Mouse (Mus musculus): Measurements from ENCODE around the gene Atp9a. TPM values are rescaled to one million over a fixed set of nuclear protein-coding genes. Genes with fewer than 3 reads are reported as not detected.
"Not testable (repeated sequence)": the region's sequence is repeated elsewhere in the genome, so short reads cannot be mapped to it uniquely, and the experiment has no call there.

Gene Atp9a
- polyA plus RNA-seq, 1 experiment: 1.2 TPM

DNA sequence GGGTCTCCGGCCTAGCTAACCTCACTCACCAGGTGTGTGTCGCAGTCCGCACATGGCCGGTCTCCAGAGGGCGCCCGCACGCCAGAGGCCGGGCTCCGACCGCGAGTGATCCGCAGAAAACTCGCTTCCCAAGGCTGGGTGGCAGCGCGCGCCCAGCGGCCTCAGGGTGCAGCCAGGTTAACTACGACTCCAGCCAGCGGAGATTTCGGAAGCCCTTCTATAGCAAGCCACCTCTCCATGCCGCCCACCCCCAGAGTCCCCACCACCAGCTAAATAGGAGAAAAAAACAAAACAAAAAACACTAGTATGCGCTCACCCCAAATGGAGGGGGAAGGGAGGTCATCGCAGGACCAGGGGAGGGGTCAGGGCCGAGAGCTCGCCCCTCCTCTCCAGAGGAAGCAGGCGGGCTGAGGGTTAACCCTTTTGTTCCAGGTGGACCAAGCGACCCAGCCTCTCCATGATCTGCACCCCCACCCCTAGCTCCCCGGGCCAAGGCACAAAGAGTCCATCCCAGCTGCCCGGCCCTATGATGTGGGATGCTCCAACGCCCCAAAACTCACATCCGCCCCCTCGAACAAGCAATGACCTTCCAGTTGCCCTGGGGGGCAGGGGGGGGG, 23.0 kb upstream of the Atp9a start:
- Histone ChIP-seq H3ac (ENCODE audit: control insufficient read depth, insufficient read length, low read depth) (no peak overlapping the region), H3K79me3 (ENCODE audit: low read depth) (no peaks in the 10 kb centered on the region), H3K4me3 (ENCODE audit: insufficient read depth, poor library complexity, severe bottlenecking) (no peak overlapping the region), H3K27me3 (ENCODE audit: control insufficient read depth, insufficient read depth, insufficient read length) (peaks cover 74% of the 10 kb centered on the region), H3K79me2 (ENCODE audit: control insufficient read depth, insufficient read depth) (no peaks in the 10 kb centered on the region), H3K36me3 (ENCODE audit: control insufficient read depth, insufficient read depth) (no peaks in the 10 kb centered on the region)
- TF ChIP-seq MAX (IDR thresholded peaks at IDR 0.05) (no peak), FOSL1 (IDR thresholded peaks at IDR 0.05; ENCODE audit: insufficient read depth, low read length, poor library complexity, severe bottlenecking) (no peak), USF1 (IDR thresholded peaks at IDR 0.05; ENCODE audit: low read depth) (no peak), CEBPB (IDR thresholded peaks at IDR 0.05; ENCODE audit: low read depth) (no peak), MYOG (IDR thresholded peaks at IDR 0.05; ENCODE audit: control insufficient read depth, extremely low read depth, insufficient read length) (no peak), MYOD1 (IDR thresholded peaks at IDR 0.05; ENCODE audit: control insufficient read depth, insufficient read length, low read depth) (no peak), CTCF (IDR thresholded peaks at IDR 0.05; ENCODE audit: control insufficient read depth, insufficient read depth, insufficient read length) (no peak)

DNA sequence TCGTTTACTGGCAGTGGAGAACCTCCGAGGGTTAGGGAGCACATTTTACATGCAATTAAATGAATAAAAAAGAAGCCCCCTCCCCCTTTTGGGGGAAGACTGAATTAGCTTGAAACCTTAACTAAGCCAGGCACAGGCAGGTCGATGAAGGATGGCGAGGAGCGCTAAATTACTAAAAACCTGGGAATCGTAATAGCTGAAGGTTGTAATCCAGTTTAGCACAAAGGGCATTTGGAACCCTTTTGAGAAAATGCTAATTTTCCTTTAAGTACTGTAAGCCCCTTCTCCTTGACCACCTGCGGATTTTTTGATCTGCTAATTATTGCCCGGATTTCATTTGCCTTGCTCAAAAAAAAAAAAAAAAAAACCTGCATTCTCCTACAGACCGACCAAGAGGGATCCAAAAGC, 22.3 kb upstream of the Atp9a start:
- Histone ChIP-seq H3K4me3 (ENCODE audit: insufficient read depth, poor library complexity, severe bottlenecking) (no peak overlapping the region), H3K27me3 (ENCODE audit: control insufficient read depth, insufficient read depth, insufficient read length) (peaks cover 67% of the 10 kb centered on the region)
- TF ChIP-seq MYOG (IDR thresholded peaks at IDR 0.05; ENCODE audit: control insufficient read depth, extremely low read depth, insufficient read length): no peak

DNA sequence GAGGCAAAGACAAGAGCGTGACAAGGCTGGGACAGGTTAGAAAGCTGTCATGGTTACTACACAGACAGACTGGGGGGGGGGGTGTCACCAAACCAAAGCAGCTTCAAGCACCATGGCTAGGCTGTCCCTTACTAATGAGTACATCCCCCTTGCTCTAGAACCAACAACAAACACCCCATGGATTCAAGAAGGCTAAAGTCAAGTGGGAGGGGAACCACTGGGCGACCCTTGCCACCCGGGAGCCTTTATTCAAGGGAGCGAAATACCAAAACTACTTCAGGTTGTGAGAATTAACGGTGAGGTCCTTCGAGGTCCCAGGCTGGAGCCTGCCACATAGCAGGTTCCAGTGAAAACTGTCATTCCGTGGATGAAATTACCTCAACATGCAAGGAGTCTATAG, 21.6 kb upstream of the Atp9a start:
- H3K79me3 ChIP-seq (ENCODE audit: low read depth): no peaks in the 10 kb centered on the region
- H3K79me2 ChIP-seq (ENCODE audit: control insufficient read depth, insufficient read depth): no peaks in the 10 kb centered on the region
- TF ChIP-seq MYOG (IDR thresholded peaks at IDR 0.05; ENCODE audit: control insufficient read depth, extremely low read depth, insufficient read length) (no peak), USF1 (IDR thresholded peaks at IDR 0.05; ENCODE audit: low read depth) (no peak), CEBPB (IDR thresholded peaks at IDR 0.05; ENCODE audit: low read depth) (no peak), MAX (IDR thresholded peaks at IDR 0.05) (no peak), FOSL1 (IDR thresholded peaks at IDR 0.05; ENCODE audit: insufficient read depth, low read length, poor library complexity, severe bottlenecking) (no peak), CTCF (IDR thresholded peaks at IDR 0.05; ENCODE audit: control insufficient read depth, insufficient read depth, insufficient read length) (no peak), MYOD1 (IDR thresholded peaks at IDR 0.05; ENCODE audit: control insufficient read depth, insufficient read length, low read depth) (no peak)
- no peak overlapping the region for H3ac ChIP-seq (ENCODE audit: control insufficient read depth, insufficient read length, low read depth)
- H3K36me3 ChIP-seq (ENCODE audit: control insufficient read depth, insufficient read depth): no peaks in the 10 kb centered on the region
- H3K4me3 ChIP-seq (ENCODE audit: insufficient read depth, poor library complexity, severe bottlenecking): no peak overlapping the region
- H3K27me3 ChIP-seq (ENCODE audit: control insufficient read depth, insufficient read depth, insufficient read length): peaks cover 67% of the 10 kb centered on the region

More for the DNA sequence above, 22.3 kb upstream of the Atp9a start:
- H3ac ChIP-seq (ENCODE audit: control insufficient read depth, insufficient read length, low read depth): no peak overlapping the region
- no peaks in the 10 kb centered on the region for H3K36me3 ChIP-seq (ENCODE audit: control insufficient read depth, insufficient read depth)
- no peaks in the 10 kb centered on the region for H3K79me2 ChIP-seq (ENCODE audit: control insufficient read depth, insufficient read depth)
- H3K79me3 ChIP-seq (ENCODE audit: low read depth): no peaks in the 10 kb centered on the region

DNA sequence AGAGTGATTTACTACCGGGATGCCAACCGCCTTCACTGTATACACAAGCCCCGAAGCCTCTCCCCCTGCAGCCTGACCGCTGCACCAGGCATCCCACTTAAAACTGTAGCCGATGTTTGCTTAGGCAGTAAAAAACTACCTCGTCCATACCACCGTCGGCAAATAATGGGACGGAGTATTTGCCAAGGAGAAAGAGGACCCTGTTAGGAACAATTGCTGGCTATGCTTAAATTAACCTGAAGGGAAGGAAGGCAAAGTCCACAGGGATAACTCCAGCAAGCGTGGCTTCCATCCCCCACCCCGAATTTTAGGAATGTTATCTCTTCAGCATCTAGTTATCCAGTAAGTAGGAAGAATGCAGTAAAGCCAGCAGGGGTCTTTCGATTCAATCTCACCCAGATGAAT, 20.2 kb upstream of the Atp9a start:
- Histone ChIP-seq H3K36me3 (ENCODE audit: control insufficient read depth, insufficient read depth) (no peaks in the 10 kb centered on the region), H3K79me3 (ENCODE audit: low read depth) (no peaks in the 10 kb centered on the region), H3K4me3 (ENCODE audit: insufficient read depth, poor library complexity, severe bottlenecking) (no peak overlapping the region), H3K79me2 (ENCODE audit: control insufficient read depth, insufficient read depth) (no peaks in the 10 kb centered on the region), H3ac (ENCODE audit: control insufficient read depth, insufficient read length, low read depth) (no peak overlapping the region), H3K27me3 (ENCODE audit: control insufficient read depth, insufficient read depth, insufficient read length) (peaks cover 59% of the 10 kb centered on the region)
- TF ChIP-seq MYOD1 (IDR thresholded peaks at IDR 0.05; ENCODE audit: control insufficient read depth, insufficient read length, low read depth): no peak
- TF ChIP-seq CTCF (IDR thresholded peaks at IDR 0.05; ENCODE audit: control insufficient read depth, insufficient read depth, insufficient read length): no peak
- TF ChIP-seq MYOG (IDR thresholded peaks at IDR 0.05; ENCODE audit: control insufficient read depth, extremely low read depth, insufficient read length): no peak
- no peak for TF ChIP-seq MAX (IDR thresholded peaks at IDR 0.05)
- no peak for TF ChIP-seq FOSL1 (IDR thresholded peaks at IDR 0.05; ENCODE audit: insufficient read depth, low read length, poor library complexity, severe bottlenecking)
- no peak for TF ChIP-seq USF1 (IDR thresholded peaks at IDR 0.05; ENCODE audit: low read depth)
- no peak for TF ChIP-seq CEBPB (IDR thresholded peaks at IDR 0.05; ENCODE audit: low read depth)

DNA sequence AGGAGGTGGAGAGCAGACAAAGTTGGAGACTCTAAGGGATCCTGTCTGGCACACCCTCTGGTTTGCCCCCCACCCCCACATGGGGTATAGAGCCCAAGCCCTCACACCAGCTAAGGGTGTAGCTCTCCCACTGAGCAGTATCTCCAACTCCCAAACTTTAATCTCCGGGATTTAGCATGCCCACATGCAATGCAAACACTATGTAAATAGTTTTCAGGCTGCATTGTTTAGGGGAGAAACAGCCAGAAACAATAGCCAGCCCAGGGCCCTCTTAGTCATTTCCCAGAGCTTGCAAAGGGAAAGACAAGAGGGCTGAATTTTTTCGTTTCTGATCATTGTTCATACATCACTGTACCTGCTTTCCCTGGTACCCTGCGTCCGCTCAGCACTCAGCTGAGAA, 19.7 kb upstream of the Atp9a start:
- TF ChIP-seq MAX (IDR thresholded peaks at IDR 0.05) (no peak), FOSL1 (IDR thresholded peaks at IDR 0.05; ENCODE audit: insufficient read depth, low read length, poor library complexity, severe bottlenecking) (no peak), USF1 (IDR thresholded peaks at IDR 0.05; ENCODE audit: low read depth) (no peak), CTCF (IDR thresholded peaks at IDR 0.05; ENCODE audit: control insufficient read depth, insufficient read depth, insufficient read length) (no peak), MYOD1 (IDR thresholded peaks at IDR 0.05; ENCODE audit: control insufficient read depth, insufficient read length, low read depth) (no peak), CEBPB (IDR thresholded peaks at IDR 0.05; ENCODE audit: low read depth) (no peak), MYOG (IDR thresholded peaks at IDR 0.05; ENCODE audit: control insufficient read depth, extremely low read depth, insufficient read length) (no peak)
- no peak overlapping the region for H3ac ChIP-seq (ENCODE audit: control insufficient read depth, insufficient read length, low read depth)
- no peaks in the 10 kb centered on the region for H3K79me2 ChIP-seq (ENCODE audit: control insufficient read depth, insufficient read depth)
- peaks cover 57% of the 10 kb centered on the region for H3K27me3 ChIP-seq (ENCODE audit: control insufficient read depth, insufficient read depth, insufficient read length)
- no peaks in the 10 kb centered on the region for H3K79me3 ChIP-seq (ENCODE audit: low read depth)
- no peak overlapping the region for H3K4me3 ChIP-seq (ENCODE audit: insufficient read depth, poor library complexity, severe bottlenecking)
- no peaks in the 10 kb centered on the region for H3K36me3 ChIP-seq (ENCODE audit: control insufficient read depth, insufficient read depth)

DNA sequence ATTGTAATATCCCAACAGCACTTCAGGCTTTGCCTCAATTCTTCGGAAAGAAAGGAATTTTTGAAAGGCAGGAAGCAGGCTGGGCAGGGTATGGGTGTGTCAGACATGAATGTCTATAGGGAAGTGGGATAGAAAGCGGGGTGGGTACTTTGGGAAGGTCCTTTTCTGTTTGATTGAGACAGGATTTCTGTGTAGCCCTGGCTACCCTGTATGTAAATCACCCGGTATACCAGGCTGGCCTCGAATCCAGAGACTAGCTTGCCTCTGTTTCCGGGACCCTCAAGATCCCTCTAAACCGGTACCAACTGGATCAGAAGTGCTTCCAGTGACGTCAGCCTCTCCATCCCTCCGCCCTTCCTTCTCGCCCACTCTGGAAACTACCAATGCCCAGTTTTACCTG, 18.9 kb upstream of the Atp9a start:
- no peaks in the 10 kb centered on the region for H3K36me3 ChIP-seq (ENCODE audit: control insufficient read depth, insufficient read depth)
- no peaks in the 10 kb centered on the region for H3K79me3 ChIP-seq (ENCODE audit: low read depth)
- no peak overlapping the region for H3ac ChIP-seq (ENCODE audit: control insufficient read depth, insufficient read length, low read depth)
- no peaks in the 10 kb centered on the region for H3K79me2 ChIP-seq (ENCODE audit: control insufficient read depth, insufficient read depth)
- TF ChIP-seq MYOD1 (IDR thresholded peaks at IDR 0.05; ENCODE audit: control insufficient read depth, insufficient read length, low read depth): no peak
- H3K27me3 ChIP-seq (ENCODE audit: control insufficient read depth, insufficient read depth, insufficient read length): peaks cover 49% of the 10 kb centered on the region
- H3K4me3 ChIP-seq (ENCODE audit: insufficient read depth, poor library complexity, severe bottlenecking): no peak overlapping the region

DNA sequence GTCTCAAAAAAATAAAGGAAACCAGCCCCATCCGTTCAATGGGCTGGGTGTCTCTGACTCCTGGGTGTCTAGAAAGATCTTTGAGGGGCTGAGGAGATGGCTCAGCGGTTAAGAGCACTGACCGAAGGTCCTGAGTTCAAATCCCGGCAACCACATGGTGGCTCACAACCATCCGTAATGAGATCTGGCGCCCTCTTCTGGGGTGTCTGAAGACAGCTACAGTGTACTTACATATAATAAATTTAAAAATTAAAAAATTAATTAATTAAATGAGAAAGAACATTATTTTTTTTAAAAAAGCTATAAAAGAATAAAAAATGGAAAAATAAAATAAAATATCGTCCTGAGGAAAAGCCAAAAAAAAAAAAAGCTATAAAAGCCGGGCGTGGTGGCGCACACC, 2.2 kb upstream of the Atp9a start:
- not testable (repeated sequence) for H3ac ChIP-seq (ENCODE audit: control insufficient read depth, insufficient read length, low read depth); H3K4me3 ChIP-seq (ENCODE audit: insufficient read depth, poor library complexity, severe bottlenecking); H3K27me3 ChIP-seq (ENCODE audit: control insufficient read depth, insufficient read depth, insufficient read length); H3K79me2 ChIP-seq (ENCODE audit: control insufficient read depth, insufficient read depth); H3K79me3 ChIP-seq (ENCODE audit: low read depth); H3K36me3 ChIP-seq (ENCODE audit: control insufficient read depth, insufficient read depth)
